Mouse (Mus musculus) ES-E14 (cell line): ENCODE measurements around the gene Fosb. TPM values are rescaled to one million over a fixed set of nuclear protein-coding genes. Genes with fewer than 3 reads are reported as not detected.

Source experiments
- DNase-seq: peaks from one replicate; pipeline ENCODE4 v3.0.0-alpha.2; 2013; ENCODE audit warnings: low read depth, low spot score
- H3K27ac ChIP-seq: 2 replicates; pipeline ENCODE4 v1.5.1; 2012; ENCODE audit warnings: low read depth, mild to moderate bottlenecking, low read length, moderate library complexity, mixed read lengths; ENCODE audit not compliant: poor library complexity, insufficient read depth, severe bottlenecking
- H3K36me3 ChIP-seq: 2 replicates; pipeline ENCODE4 v1.6.1; 2012; ENCODE audit warnings: mild to moderate bottlenecking, low read length, moderate library complexity, mixed read lengths; ENCODE audit not compliant: control insufficient read depth, poor library complexity, insufficient read depth, severe bottlenecking
- H3K4me1 ChIP-seq, 2 experiments: fragments of 150-350 bp in 1 of 2; sonication (generic) in 1 of 2; 2 replicates each; pipeline ENCODE4 v1.6.1; 2012; ENCODE audit warnings: low read length in 2 of 2, mild to moderate bottlenecking in 1 of 2, mixed read lengths in 1 of 2; ENCODE audit not compliant: control insufficient read depth in 2 of 2, insufficient read depth in 2 of 2, poor library complexity in 1 of 2
- H3K4me3 ChIP-seq, 2 experiments: fragments of 150-350 bp in 1 of 2; sonication (generic) in 1 of 2; 2 replicates each; pipeline ENCODE4 v1.5.1; 2012; ENCODE audit warnings: low read length in 2 of 2, low read depth in 1 of 2, mild to moderate bottlenecking in 1 of 2, mixed read lengths in 1 of 2; ENCODE audit not compliant: insufficient read depth in 1 of 2, poor library complexity in 1 of 2, severe bottlenecking in 1 of 2
- H3K9ac ChIP-seq: 2 replicates; pipeline ENCODE4 v1.6.1; 2012; ENCODE audit warnings: low read depth, mild to moderate bottlenecking, low read length, mixed read lengths; ENCODE audit not compliant: poor library complexity, insufficient read depth, severe bottlenecking
- H3K9me3 ChIP-seq: fragments of 150-350 bp; sonication (generic); 2 replicates; pipeline ENCODE4 v1.6.1; 2012; ENCODE audit warnings: low read depth, mild to moderate bottlenecking, low read length; ENCODE audit not compliant: control insufficient read depth, insufficient read depth
- CHD2 ChIP-seq: IDR thresholded peaks from 2 replicates; pipeline ENCODE4 v1.6.1; 2014; ENCODE audit warnings: mild to moderate bottlenecking, low read depth, low read length, inconsistent platforms
- HCFC1 ChIP-seq: IDR thresholded peaks from 2 replicates; pipeline ENCODE4 v1.6.1; 2012; ENCODE audit warnings: low read length, inconsistent platforms, borderline replicate concordance; ENCODE audit not compliant: insufficient read depth
- MAFK ChIP-seq: IDR thresholded peaks from 2 replicates; pipeline ENCODE4 v1.6.1; 2014; ENCODE audit warnings: mild to moderate bottlenecking, low read depth, low read length, inconsistent platforms; ENCODE audit not compliant: insufficient read depth
- ZC3H11A ChIP-seq: IDR thresholded peaks from 2 replicates; pipeline ENCODE4 v1.6.1; 2012; ENCODE audit warnings: low read depth, mild to moderate bottlenecking, inconsistent platforms, low read length, borderline replicate concordance
- ZNF384 ChIP-seq: IDR thresholded peaks from 2 replicates; pipeline ENCODE4 v1.6.1; 2012; ENCODE audit warnings: low read depth, low read length, inconsistent platforms
- in situ Hi-C, 2 experiments: fragments of 600-800 bp; cut with MboI; formaldehyde crosslinking; loops; one replicate each; pipeline ENCODE4 v1.15.1; 2025; ENCODE audit warnings: low sequenced_read_pairs in 2 of 2, inconsistent platforms in 1 of 2; ENCODE audit not compliant: unreplicated experiment in 2 of 2
- total RNA-seq: library from RNA; depleted of rRNA; stranded (reverse); fragments of 300-350 nt; gene quantifications from 2 replicates; pipeline ENCODE4 v1.2.3, GENCODE M21; 2012

Fosb gene
- total RNA-seq, 1 experiment, result 5.8 TPM

DNA sequence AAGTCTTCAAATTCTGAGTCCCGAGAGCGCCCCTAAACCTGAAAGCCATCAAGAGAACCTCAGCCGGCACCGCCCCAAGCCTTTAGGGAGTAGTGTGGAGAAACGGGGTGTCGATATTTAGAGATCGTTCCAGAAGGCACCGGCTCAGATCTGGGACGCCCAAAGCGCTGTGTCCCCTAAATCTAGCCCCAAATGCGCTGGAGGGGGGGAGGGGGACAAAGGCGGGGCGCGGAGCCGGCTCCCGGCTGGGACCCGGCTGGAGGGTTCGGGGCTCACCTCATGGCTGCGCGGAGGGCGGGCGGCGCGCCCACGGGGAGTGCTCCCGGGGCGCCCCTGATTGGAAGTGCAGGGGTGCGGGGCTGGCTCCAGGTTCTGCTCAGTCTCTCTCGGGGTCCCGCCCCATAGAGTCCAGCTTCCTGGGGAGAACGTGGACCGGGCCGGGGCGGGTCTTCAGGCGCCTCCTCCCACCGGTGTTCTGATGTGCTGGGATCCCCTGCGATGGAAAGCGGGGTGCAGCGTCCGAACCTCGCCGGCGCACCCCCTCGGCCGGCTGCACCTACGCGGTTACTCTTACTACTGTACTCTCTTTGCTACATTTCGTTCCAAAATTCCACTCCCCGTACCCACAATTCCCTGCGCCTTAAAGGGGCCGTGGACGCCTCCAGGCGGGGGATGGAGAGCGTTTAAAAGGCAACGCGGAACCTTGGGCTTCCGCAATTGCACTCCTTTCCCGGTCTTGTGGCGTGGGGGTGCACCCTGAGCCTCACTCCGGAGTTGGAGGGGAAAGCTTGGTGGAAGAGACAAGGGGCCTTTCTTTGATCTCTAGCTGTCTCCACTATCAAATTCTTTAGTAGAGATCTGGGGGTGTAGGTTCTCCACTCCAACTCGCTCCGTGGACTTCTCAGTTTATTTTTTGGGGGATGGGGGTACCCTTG, 38.3 kb downstream of the Fosb start, which contains the start of gene Vasp:
TSS of gene Vasp (minus strand) at position 580 of the 935 bp plus-strand sequence.
- H3K9ac ChIP-seq, result peak within 1 kb of the TSS; percentile 98
- in situ Hi-C loops, result no loop called here
- peaks cover 7 to 13% of the 10 kb centered on the region in 2 experiments; a peak in 2 of 4 replicates for H3K4me1 ChIP-seq
- H3K27ac ChIP-seq, result peak within 1 kb of the TSS; percentile 100
- peak within 1 kb of the TSS; percentile 86 to 98 for H3K4me3 ChIP-seq
- H3K9me3 ChIP-seq, result no peaks in the 10 kb centered on the region
- H3K36me3 ChIP-seq, result peaks cover 10% of the 10 kb centered on the region; the same call in 1 of the 2 replicates
- TF ChIP-seq HCFC1, result peak; percentile 53; the same call in 1 of the 2 replicates
- no peak for TF ChIP-seq CHD2
- DNase-seq, result no peak

GRCm38 (mm10) chr7:19270509-19271237, 39.2 kb downstream of the Fosb start:
- Histone ChIP-seq H3K4me3 (peak overlapping the region; percentile 86 to 98), H3K9me3 (no peaks in the 10 kb centered on the region), H3K36me3 (peaks cover 12% of the 10 kb centered on the region; the same call in 1 of the 2 replicates), H3K4me1 (peaks cover 7 to 21% of the 10 kb centered on the region in 2 experiments; a peak in 3 of 4 replicates), H3K9ac (peak overlapping the region; percentile 86), H3K27ac (peak overlapping the region; percentile 100)
- TF ChIP-seq HCFC1, result no peak
- TF ChIP-seq ZNF384, result 0 out of 2 replicates have a peak, but pooled peaks have one; percentile 43
- no peak for DNase-seq
- in situ Hi-C loops, result no loop called here

DNA sequence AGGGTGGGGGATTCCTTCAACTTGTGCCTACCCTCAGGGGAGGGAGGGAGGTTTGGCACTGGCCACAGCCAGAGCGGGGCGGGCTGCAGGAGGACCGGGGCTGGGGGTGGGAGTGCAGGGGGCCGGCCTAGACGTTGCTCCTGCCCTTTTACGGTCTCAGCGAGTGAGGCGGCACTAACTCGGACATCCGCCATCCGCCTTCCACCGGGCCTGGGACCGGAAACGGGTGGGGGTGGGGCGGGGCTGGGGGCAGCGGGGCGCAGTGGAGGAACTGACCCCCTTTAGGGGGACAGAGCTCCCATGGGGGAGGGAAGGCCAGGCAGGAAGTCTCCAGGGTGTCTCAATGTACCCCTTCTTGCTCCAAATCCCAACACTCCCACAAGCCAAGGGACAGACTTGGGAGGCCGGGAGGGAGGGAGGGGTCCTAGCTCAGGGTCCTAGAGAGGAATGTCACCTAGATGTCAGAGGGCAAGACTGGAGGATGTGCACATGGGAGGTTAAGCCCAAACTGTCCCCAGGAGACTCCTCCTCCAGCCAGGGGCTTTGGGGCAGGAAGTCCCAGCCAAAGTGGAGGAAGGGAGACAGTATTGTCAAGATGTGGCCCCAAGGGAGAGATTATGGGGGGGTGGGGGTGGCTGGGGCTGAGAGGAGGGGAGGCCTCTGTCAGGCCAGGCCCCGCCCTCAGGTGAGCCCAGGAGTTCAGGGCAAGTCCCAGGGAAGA, 40.0 kb downstream of the Fosb start:
- Histone ChIP-seq H3K9ac (peak overlapping the region; percentile 55; the same call in 1 of the 2 replicates), H3K27ac (peak overlapping the region; percentile 100; the same call in 1 of the 2 replicates), H3K36me3 (peaks cover 19% of the 10 kb centered on the region; the same call in 1 of the 2 replicates), H3K4me3 (peak overlapping the region; percentile 86 to 98), H3K4me1 (peaks cover 9 to 28% of the 10 kb centered on the region in 2 experiments), H3K9me3 (no peaks in the 10 kb centered on the region)
- no peak for TF ChIP-seq MAFK
- no peak for TF ChIP-seq ZC3H11A
- TF ChIP-seq CHD2, result no peak
- no peak for TF ChIP-seq ZNF384
- no peak for TF ChIP-seq HCFC1
- in situ Hi-C loops, result no loop called here
- no peak for DNase-seq

DNA sequence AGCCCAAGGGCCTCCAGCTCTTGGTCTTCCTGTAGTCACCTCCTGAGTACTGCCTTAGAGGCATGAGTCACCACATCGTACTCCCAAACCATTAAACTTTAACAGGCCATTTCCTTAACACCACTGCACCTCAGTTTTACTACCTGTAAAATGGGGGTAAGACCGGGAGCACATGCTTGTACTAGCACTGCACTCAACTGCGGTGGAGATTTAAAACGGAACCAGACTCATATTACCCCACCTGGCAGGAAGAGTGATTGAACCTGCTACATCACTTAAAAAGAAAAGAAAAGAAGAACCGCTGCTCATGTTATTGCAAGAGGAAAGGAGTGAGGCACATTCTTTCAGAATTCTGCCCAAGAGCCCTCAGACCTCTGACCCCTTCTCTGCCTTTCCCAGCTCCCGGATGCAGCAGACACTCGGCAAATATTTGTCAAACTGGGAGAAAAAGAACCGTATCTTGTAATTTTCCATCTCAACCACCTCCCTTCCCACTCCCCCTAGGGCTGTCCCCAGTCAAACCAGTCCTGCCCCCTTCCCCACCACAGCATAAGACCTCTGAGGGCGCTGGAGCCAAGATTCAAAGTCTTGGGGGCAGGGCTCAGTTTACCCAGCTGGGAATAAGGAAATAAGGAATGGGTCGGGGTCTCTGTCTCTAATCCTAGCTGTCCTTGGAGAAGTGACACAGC, 40.7 kb downstream of the Fosb start:
- Histone ChIP-seq H3K9me3 (no peaks in the 10 kb centered on the region), H3K27ac (peak overlapping the region; percentile 100; the same call in 1 of the 2 replicates), H3K4me1 (peaks cover 9 to 34% of the 10 kb centered on the region in 2 experiments), H3K9ac (peak overlapping the region; percentile 44; the same call in 1 of the 2 replicates), H3K36me3 (peaks cover 26% of the 10 kb centered on the region), H3K4me3 (peak overlapping the region; percentile 63 to 86)
- in situ Hi-C loops, result no loop called here
- no peak for DNase-seq
- TF ChIP-seq ZNF384, result no peak
- no peak for TF ChIP-seq MAFK
- no peak for TF ChIP-seq CHD2
- no peak for TF ChIP-seq ZC3H11A
- no peak for TF ChIP-seq HCFC1
